Mouse (Mus musculus) forebrain, postnatal 0 days (tissue): ENCODE data around the gene Drc3. TPM values are rescaled to one million over a fixed set of nuclear protein-coding genes. Genes with fewer than 3 reads are reported as not detected.

ENCODE experiments used
- ATAC-seq: fragments of 200-750 bp; cut with Nextera tagmentation; 2 replicates; pipeline ENCODE4 v1.8.0; 2017; ENCODE audit warnings: mild to moderate bottlenecking, moderate library complexity
- DNase-seq: peaks from one replicate; pipeline ENCODE4 v3.0.0-alpha.2; 2015
- H3K27ac ChIP-seq: fragments of 300-500 bp; sonication (generic); 2 replicates; pipeline ENCODE4 v1.5.1; 2014; ENCODE audit warnings: low read depth, mild to moderate bottlenecking, antibody characterized with exemption, low read length, moderate library complexity, mixed read lengths
- H3K27me3 ChIP-seq: fragments of 300-500 bp; sonication (generic); 2 replicates; pipeline ENCODE4 v1.6.1; 2014; ENCODE audit warnings: mild to moderate bottlenecking, low read length, mixed read lengths; ENCODE audit not compliant: insufficient read depth
- H3K36me3 ChIP-seq: fragments of 300-500 bp; sonication (generic); 2 replicates; pipeline ENCODE4 v1.6.1; 2014; ENCODE audit warnings: mild to moderate bottlenecking, moderate library complexity; ENCODE audit not compliant: insufficient read depth
- H3K4me1 ChIP-seq: fragments of 300-500 bp; sonication (generic); 2 replicates; pipeline ENCODE4 v1.6.1; 2014; ENCODE audit warnings: antibody characterized with exemption; ENCODE audit not compliant: insufficient read depth
- H3K4me2 ChIP-seq: fragments of 300-500 bp; sonication (generic); 2 replicates; pipeline ENCODE4 v1.6.1; 2014; ENCODE audit warnings: low read depth, mild to moderate bottlenecking, moderate library complexity
- H3K4me3 ChIP-seq: fragments of 300-500 bp; sonication (generic); 2 replicates; pipeline ENCODE4 v1.5.1; 2014; ENCODE audit warnings: low read depth, low read length, mixed read lengths
- H3K9ac ChIP-seq: fragments of 300-500 bp; sonication (generic); 2 replicates; pipeline ENCODE4 v1.6.1; 2014; ENCODE audit warnings: mild to moderate bottlenecking
- H3K9me3 ChIP-seq: fragments of 300-500 bp; sonication (generic); 2 replicates; pipeline ENCODE4 v1.6.1; 2016; ENCODE audit warnings: low read length
- CTCF ChIP-seq: sonication (generic); IDR thresholded peaks from 2 replicates; pipeline ENCODE4 v1.5.1; 2016; ENCODE audit warnings: antibody characterized with exemption, control low read depth, low read depth
- WGBS: fragments of 180-500 bp; shearing (Covaris S2); extraction: QIAGEN DNeasy Blood & Tissue Kit; methylation state at CpG from one replicate; pipeline ENCODE4 v1.1.7; 2014; 5-methylcytosine and 5-hydroxymethylcytosine counted together
- polyA plus RNA-seq: library from polyadenylated mRNA; unstranded; fragments of >200 nt; fragmentation: Nextera tagmentation; extraction: Ambion mirVana; gene quantifications from 2 replicates; pipeline ENCODE4 v1.2.1, GENCODE M21; 2015
- total RNA-seq: library from RNA; depleted of rRNA; stranded (reverse); fragments of >200 nt; gene quantifications from 2 replicates; pipeline ENCODE4 v1.2.3, GENCODE M21; 2014; rRNA removed

Gene Drc3
- total and polyA plus RNA-seq, 2 experiments from 2014 or later = 10.0 to 15.5 TPM

- H3K9me3 ChIP-seq = no peaks in the 10 kb centered on the region
- H3K4me1 ChIP-seq = no peaks in the 10 kb centered on the region
- H3K36me3 ChIP-seq = peaks cover 82% of the 10 kb centered on the region
- H3K4me2 ChIP-seq = no peak overlapping the region
- ATAC-seq (no peak), DNase-seq (no peak)
- no peak overlapping the region for H3K4me3 ChIP-seq
- no peak for TF ChIP-seq CTCF
- 51% methylated on average over 7 of the region's 7 CpGs for WGBS
- H3K27ac ChIP-seq = no peak overlapping the region
- no peaks in the 10 kb centered on the region for H3K27me3 ChIP-seq
- H3K9ac ChIP-seq = no peak overlapping the region
Observed at GRCm38 (mm10) chr11:60440176-60440575, 87.0 kb downstream of the Drc3 start.

GRCm38 (mm10) chr11:60442896-60443295 is 89.8 kb downstream of the Drc3 start:
- no peak overlapping the region for H3K4me2 ChIP-seq
- no peak overlapping the region for H3K4me3 ChIP-seq
- 89% methylated on average over 6 of the region's 6 CpGs for WGBS
- no peak for ATAC-seq
- no peaks in the 10 kb centered on the region for H3K27me3 ChIP-seq
- H3K4me1 ChIP-seq = no peaks in the 10 kb centered on the region
- no peaks in the 10 kb centered on the region for H3K9me3 ChIP-seq
- no peak overlapping the region for H3K27ac ChIP-seq
- DNase-seq = no peak
- peaks cover 58% of the 10 kb centered on the region for H3K36me3 ChIP-seq
- H3K9ac ChIP-seq = no peak overlapping the region
- no peak for TF ChIP-seq CTCF

Other genes with a start within 250 kb of the Drc3 start
- 50.9 and 60.7 TPM in 2 replicates for gene Rai1, start 248.3 kb upstream of the Drc3 start, total RNA-seq
- gene Rai1, start 248.3 kb upstream of the Drc3 start, polyA plus RNA-seq = 16.6 and 21.2 TPM in 2 replicates
- gene Srebf1, start 130.7 kb upstream of the Drc3 start, total RNA-seq = 56.2 and 70.7 TPM in 2 replicates
- gene Srebf1, start 130.7 kb upstream of the Drc3 start, polyA plus RNA-seq = 28.9 and 32.8 TPM in 2 replicates
- 72.0 and 80.8 TPM in 2 replicates for gene Tom1l2, start 424 bp upstream of the Drc3 start, total RNA-seq
- 37.2 and 44.3 TPM in 2 replicates for gene Tom1l2, start 424 bp upstream of the Drc3 start, polyA plus RNA-seq
- gene Gid4, start 63.8 kb downstream of the Drc3 start, total RNA-seq = 30.8 and 35.7 TPM in 2 replicates
- gene Gid4, start 63.8 kb downstream of the Drc3 start, polyA plus RNA-seq = 14.8 and 22.6 TPM in 2 replicates
- 32.5 and 34.5 TPM in 2 replicates for gene Atpaf2, start 65.1 kb downstream of the Drc3 start, total RNA-seq
- 38.2 and 50.8 TPM in 2 replicates for gene Atpaf2, start 65.1 kb downstream of the Drc3 start, polyA plus RNA-seq
- 78.1 and 82.6 TPM in 2 replicates for gene Drg2, start 101.3 kb downstream of the Drc3 start, total RNA-seq
- 79.3 and 83.8 TPM in 2 replicates for gene Drg2, start 101.3 kb downstream of the Drc3 start, polyA plus RNA-seq
- 0.24 and 0.54 TPM in 2 replicates for gene Myo15, start 116.0 kb downstream of the Drc3 start, total RNA-seq
- gene Myo15, start 116.0 kb downstream of the Drc3 start, polyA plus RNA-seq = 0.10 and 0.13 TPM in 2 replicates
- 28.3 and 32.8 TPM in 2 replicates for gene Alkbh5, start 183.1 kb downstream of the Drc3 start, total RNA-seq
- gene Alkbh5, start 183.1 kb downstream of the Drc3 start, polyA plus RNA-seq = 14.2 and 21.8 TPM in 2 replicates